Mouse (Mus musculus) frontal cortex, postnatal 10 days (tissue): ENCODE measurements around the gene Tent2.

ENCODE experiments used
- DNase-seq, 2 experiments: peaks; one replicate each; pipeline ENCODE4 v3.0.0; 2022; ENCODE audit warnings: low spot score in 2 of 2, mixed read lengths in 1 of 2

Gene Tent2

DNA sequence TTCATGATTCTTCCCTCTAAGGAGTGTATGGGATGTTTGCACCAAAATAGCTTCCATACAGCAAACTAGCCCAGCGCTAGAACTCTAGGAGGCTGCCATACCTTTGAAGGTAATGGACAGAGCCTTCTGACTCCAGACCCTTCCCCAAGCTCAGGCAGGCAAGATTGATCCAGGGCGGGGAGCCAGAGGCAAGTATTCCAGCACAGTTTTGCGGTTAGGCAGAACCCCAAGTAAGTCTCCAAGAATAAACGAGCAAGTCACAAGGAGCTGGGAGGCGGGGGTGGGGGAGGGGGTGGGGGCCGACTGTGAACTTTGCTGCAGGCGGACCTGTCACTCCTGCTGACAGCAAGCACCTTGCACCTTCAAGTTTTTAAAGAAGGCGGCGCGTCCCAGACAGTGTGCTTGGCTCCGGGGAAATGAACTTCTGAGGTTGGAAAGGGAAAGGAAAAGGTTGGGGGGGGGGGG, 48.3 kb downstream of the Tent2 start:
- no peak for DNase-seq

DNA sequence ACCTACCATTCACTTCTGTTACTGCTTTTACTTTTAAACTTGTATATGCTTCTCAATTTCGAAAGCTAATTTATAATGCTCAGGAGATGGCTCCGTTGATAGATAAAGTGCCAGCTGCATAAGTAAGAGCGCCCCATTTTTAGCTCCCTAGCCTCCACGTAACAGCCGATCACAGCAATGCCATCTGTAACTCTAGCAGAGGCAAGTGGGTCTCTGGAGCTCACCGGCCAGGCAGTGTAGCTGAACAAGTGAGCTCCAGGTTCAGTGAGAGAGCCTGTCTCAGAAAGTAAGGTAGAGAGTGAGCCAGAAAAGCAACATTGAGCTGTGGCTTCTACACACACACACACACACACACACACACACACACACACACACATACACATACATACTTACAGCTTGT, 51.0 kb downstream of the Tent2 start:
- DNase-seq: no peak

DNA sequence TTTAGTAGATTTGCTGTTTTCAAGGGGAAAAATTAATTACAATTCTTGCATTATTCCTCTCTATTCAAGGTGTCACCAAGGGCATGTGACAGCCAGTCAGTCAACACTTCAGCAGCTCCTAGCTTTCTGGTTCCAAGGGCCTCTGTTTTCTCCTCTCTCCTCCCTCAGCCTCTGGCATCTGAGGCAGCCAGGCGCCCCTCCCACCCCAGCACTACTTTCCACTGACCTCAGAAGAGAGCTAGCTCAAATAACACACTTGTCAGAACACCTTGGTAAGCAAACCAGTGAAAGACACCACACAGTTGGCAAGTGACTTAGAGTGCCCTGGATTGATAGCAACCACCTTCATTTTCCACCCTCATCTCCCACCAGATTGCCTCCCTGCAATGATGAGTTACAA, 54.1 kb downstream of the Tent2 start:
- DNase-seq: no peak

DNA sequence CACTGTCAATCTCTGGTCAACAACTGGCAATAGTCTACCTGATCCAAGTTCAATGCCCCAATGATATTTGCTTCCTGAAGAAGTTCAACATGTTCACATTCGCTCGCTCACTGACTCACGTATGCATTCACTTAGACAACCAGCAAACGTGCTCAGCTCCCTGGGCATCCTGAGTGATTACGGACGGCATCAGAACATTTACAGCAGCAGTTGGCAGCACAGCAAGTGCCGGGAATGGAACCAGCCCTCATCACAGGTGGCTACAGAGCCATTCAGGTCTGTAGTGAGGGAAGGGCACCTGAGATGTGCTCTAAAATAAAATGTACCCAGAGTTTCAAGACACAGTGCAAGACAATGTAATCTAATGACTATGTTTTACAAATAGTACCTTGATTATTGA, 55.1 kb downstream of the Tent2 start:
- no peak for DNase-seq

DNA sequence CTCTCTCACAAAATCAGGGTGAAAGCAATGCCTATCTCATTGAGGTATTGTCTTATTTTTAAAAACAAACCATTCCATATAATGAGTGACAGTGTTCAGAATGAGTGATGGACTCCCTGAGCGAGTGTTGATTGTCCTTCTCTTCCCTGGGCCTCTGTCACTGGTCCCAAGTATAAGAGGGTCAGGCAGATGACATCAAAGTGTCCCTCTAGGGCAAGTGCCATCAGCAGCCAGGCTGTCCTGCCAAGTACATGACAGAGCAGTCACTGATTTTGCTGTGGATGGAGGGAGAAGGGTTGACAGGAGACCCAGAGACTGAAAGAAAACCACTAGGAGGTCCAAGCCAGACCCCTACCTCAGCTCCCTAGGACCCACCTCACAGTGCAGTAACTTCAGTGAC, 55.9 kb downstream of the Tent2 start:
- no peak for DNase-seq

DNA sequence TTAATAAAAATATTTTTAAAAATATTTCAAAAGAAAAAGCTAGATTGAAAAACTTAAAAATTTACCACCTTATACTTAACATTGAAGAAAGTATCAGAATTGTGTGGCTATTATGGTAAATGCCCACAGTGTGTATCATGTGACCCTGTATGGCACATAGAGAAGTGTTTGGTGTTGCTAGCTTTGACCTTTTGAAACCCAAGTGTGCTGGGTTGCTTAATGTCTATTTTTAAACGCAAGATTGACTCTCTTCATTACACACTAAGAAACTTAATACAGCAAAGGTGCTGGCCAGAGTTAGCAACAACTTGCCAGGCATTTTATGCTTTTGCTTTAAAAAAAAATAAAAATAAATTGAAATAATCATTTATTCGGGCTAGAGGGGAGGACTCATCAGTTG, 56.7 kb downstream of the Tent2 start:
- no peak for DNase-seq

DNA sequence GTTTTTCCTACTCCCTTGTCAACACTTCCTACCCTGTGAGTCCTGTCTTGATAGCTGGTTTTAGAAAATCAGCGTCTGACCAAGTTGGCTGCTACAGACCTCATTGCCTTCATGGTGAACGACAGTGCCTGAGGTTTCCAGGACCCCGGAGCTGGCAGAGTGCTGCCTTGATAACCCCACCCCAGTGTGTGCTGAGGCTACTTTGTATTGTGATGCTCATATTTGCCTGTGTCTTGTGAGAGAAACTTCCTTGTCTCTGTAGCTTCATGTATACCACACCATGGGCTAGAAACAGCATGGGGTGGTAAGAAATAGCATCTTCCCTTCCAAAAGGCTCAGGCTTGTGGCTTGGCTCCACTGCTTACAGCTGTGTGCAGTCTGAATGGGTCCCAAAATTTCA, 61.5 kb downstream of the Tent2 start:
- no peak for DNase-seq

DNA sequence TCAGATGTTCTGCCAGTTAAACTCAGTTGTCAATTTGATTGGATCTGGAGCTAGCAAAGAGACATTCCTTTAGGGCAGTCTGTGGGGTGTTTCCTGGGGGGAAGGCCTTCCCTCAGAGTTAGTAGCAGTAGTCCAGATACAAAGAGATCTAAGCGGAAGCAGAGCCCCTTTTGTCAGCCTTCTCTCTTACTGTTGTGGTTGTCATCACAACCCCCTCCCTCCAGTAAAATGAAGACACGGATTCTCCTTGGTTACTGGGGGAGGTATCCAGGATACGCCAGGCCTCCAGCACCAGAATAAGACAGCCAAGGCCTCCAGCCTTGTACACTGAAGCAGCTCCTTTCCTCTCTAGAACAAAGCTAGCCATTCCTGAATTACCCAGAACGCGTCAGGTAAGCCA, 63.2 kb downstream of the Tent2 start:
- DNase-seq: no peak

DNA sequence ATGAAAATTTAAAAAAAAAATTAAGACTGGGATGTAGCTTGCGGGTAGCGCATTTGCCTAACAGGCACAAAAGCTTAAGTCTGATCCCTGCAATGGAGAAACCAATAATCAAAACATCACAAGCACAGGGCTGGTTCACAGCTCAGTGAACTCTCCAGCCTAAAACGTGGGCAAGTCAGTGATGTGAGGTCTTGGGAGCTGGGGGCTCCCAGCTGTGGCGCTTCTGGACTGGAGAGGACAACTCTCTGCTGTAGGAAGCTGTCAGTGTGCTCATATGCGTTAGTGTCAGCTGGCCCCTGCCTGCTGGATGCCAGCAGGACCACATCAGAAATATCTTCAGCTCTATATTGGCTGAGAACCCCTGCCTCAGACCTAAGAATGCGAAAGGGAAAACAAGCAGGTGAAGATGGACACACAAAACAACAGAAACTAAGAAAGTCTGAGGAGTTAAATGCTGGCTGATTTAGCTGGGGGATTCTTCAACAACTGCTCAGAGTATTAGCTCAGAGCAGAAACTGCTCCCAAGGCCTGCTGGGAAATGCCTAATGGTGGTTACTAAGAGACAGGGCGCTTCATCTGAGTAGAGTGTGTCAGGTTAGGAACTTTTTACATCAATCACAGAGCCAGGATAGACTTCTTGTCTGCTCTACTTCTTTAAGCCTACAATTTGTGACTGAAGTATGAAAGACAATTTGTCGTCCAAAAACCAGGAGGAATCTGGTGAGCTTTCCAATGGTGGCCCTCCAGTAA, 63.9 kb downstream of the Tent2 start:
- DNase-seq: no peak

DNA sequence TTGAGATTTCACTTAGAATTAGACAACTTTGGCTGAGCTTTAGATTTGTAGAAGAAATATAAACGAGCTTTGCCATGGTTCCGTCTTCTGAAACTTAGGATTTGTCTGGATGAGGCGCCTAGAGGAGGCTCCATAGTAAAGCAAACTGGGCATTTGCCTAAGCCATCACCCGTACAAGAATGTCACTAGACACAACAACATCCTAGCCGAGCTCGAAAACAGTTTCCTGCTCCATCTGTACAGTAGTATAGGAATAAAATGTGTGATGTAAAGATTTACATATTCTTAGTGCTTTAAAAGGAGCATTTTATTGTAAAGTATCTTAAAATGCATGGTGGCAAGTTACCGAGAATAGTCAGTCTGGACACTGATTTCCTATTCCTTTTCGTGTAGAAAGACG, 69.9 kb downstream of the Tent2 start:
- no peak for DNase-seq

DNA sequence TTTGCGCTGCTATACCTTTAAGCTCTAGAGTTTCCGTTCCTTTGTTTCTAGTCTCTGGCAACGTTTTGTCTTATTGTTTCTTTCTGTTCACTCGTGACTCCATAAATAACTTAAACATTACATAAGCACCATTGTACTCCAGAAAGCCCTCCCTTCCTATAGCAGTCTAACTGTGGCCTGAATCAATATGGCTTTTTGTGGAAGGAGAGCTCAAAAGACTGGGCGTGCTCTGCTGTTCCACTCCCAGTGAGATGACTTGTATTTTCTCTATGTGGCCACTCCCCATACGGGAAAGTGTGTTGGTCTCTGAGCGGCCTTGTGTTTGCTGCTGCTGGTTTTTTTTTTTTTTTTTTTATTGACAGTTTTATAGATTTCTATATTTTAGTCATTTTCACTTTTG, 74.9 kb downstream of the Tent2 start:
- no peak for DNase-seq

DNA sequence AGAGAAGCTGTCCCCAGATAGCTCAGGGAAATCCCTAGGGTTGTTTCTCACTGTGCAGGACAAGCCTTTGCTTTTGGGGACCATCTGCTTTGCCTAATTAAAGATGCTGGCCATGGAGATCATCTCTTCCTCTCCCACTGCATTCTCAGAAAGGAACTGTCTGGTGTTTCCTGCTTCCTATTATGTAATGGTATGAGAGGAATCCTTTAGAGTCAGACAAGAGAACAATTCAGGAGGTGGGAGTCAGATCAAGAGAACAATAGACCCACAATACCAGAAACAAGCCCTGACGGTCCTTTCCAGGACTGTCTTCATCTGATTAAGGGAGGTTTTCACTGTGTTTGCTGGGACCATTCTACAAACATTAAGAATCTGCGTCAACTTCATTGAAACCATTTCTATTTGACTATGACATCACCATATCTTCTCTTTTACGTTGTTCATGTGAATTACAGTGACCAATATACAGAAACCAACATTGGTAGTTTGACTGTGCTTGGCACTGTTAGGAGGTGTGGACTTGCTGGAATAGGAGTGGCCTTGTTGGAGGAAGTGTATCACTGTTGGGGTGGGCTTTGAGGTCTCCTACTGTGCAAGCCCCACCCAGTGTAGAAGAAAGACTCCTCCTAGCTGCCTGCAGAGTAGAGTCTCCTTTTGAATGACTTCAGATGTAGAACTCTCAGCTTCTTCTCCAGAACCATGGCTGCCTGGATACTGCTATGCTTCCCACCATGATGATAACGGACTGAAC, 89.7 kb downstream of the Tent2 start:
- no peak for DNase-seq

DNA sequence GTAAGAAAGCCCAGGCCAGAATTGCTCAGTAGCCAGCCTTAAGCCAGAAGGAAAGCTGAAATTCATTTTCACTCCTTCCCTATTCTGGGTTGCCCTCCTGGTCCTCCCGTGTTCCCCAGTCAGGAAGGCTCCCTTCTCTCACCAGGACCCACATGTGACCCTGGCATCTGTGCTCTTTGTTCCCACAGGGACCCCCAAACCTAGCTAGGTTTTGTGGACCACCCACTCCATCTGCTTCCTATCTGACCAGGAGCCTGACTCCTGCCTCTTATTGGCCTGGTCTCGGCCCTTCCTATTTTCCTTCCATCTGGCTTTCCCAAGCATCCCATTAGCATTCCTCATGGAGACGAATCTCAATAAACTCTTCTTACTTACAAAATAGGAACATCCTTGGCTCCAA, 93.6 kb downstream of the Tent2 start:
- no peak for DNase-seq

DNA sequence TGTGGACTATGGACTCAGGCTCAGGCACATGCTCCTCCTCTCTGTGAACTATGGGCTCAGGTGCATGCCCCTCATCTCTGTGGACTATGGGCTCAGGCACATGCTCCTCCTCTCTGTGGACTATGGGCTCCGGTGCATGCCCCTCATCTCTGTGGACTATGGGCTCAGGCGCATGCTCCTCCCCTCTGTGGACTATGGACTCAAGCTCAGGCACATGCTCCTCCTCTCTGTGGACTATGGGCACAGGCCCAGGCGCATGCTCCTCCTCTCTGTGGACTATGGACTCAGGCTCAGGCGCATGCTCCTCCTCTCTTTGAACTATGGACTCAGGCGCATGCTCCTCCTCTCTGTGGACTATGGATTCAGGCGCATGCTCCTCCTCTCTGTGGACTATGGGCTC, 95.5 kb downstream of the Tent2 start:
- DNase-seq: no peak
